Mouse (Mus musculus) small intestine, adult 10 weeks (tissue): ENCODE data around the gene Grb7. TPM values are rescaled to one million over a fixed set of nuclear protein-coding genes. Genes with fewer than 3 reads are reported as not detected.

Experiments used
- polyA plus RNA-seq: library from polyadenylated mRNA; stranded (reverse); fragments of 350-450 nt; fragmentation: Illumina TruSeq; extraction: RNeasy Lipid Tissue Mini Kit (QIAGEN cat#74804); gene quantifications from one replicate; pipeline ENCODE4 v1.2.3, GENCODE M21; 2014; ENCODE audit warnings: low replicate concordance

Gene Grb7
- 2.2 TPM for polyA plus RNA-seq

DNA sequence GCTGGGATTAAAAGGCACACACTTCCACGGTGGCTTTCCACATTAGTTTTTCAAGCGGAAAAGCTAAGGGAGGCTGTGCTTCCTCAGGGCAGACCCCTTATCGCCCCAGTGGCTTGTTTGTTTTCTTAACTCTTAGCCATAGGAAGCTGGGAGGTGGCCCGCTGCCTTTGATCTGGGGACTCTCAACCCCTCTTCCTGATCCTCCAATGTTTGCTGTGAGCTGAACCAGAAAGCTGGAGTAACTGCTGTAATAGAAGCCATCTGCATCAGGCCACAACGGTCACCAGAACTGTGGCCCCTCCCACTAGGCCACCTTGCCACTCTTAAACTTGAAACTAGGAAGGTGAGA lies at the start of gene Grb7:
Gene Grb7, plus strand, starts transcription at position 182 of the 349 bp plus-strand sequence.

GRCm38 (mm10) chr11:98400161-98400726 lies 46.0 kb upstream of the Grb7 start, which contains the start of gene Pgap3:
Gene Pgap3, minus strand, starts transcription at chr11:98400490.

GRCm38 (mm10) chr11:98412273-98412796 lies 33.9 kb upstream of the Grb7 start, which contains the start of gene Erbb2:
Gene Erbb2, plus strand, starts transcription at chr11:98412470.

GRCm38 (mm10) chr11:98438331-98439158 lies 7.6 kb upstream of the Grb7 start, which contains the start of gene Mien1:
Gene Mien1, minus strand, starts transcription at chr11:98438991.

Other genes starting within 250 kb of the Grb7 start
- gene Cdk12, start 243.3 kb upstream of the Grb7 start, polyA plus RNA-seq = 28.2 TPM
- not detected for gene Neurod2, start 116.7 kb upstream of the Grb7 start, polyA plus RNA-seq
- 5.9 TPM for gene Ppp1r1b, start 98.0 kb upstream of the Grb7 start, polyA plus RNA-seq
- 1.0 TPM for gene Stard3, start 88.0 kb upstream of the Grb7 start, polyA plus RNA-seq
- not detected for gene Tcap, start 62.6 kb upstream of the Grb7 start, polyA plus RNA-seq
- gene Pnmt, start 59.9 kb upstream of the Grb7 start, polyA plus RNA-seq = not detected
- not detected for gene Pgap3, start 45.9 kb upstream of the Grb7 start, polyA plus RNA-seq
- gene Erbb2, start 33.9 kb upstream of the Grb7 start, polyA plus RNA-seq = 2.1 TPM
- 31.8 TPM for gene Mien1, start 7.4 kb upstream of the Grb7 start, polyA plus RNA-seq
- 5.1 TPM for gene Ikzf3, start 99.6 kb downstream of the Grb7 start, polyA plus RNA-seq
- gene Zpbp2, start 104.7 kb downstream of the Grb7 start, polyA plus RNA-seq = 1.0 TPM
- gene Ormdl3, start 141.0 kb downstream of the Grb7 start, polyA plus RNA-seq = 5.3 TPM
- not detected for gene Lrrc3c, start 151.9 kb downstream of the Grb7 start, polyA plus RNA-seq
- gene Gm12355, start 179.3 kb downstream of the Grb7 start, polyA plus RNA-seq = not detected
- gene Gsdma3, start 180.0 kb downstream of the Grb7 start, polyA plus RNA-seq = not detected
- gene Gsdma2, start 200.4 kb downstream of the Grb7 start, polyA plus RNA-seq = 0.71 TPM
- gene Gsdma, start 218.0 kb downstream of the Grb7 start, polyA plus RNA-seq = 0.33 TPM
- gene Psmd3, start 236.2 kb downstream of the Grb7 start, polyA plus RNA-seq = 9.9 TPM